Mouse (Mus musculus) midbrain, embryonic 12.5 days (tissue): ENCODE measurements around the gene Cyp3a13. TPM values are rescaled to one million over a fixed set of nuclear protein-coding genes. Genes with fewer than 3 reads are reported as not detected.
"Not testable (repeated sequence)": the region's sequence is repeated elsewhere in the genome, so short reads cannot be mapped to it uniquely, and the experiment has no call there.

ENCODE experiments used
- ATAC-seq: fragments of 200-750 bp; cut with Nextera tagmentation; 2 replicates; pipeline ENCODE4 v1.8.0; 2017; ENCODE audit warnings: low read depth, moderate TSS enrichment, moderate library complexity; ENCODE audit not compliant: low FRiP score
- H3K27ac ChIP-seq: fragments of 300-500 bp; sonication (generic); replicated peaks from 2 replicates; pipeline ENCODE4 v1.5.1; 2016; ENCODE audit warnings: mild to moderate bottlenecking
- H3K27me3 ChIP-seq: fragments of 300-500 bp; sonication (generic); 2 replicates; pipeline ENCODE4 v1.6.1; 2016; ENCODE audit warnings: mild to moderate bottlenecking
- H3K36me3 ChIP-seq: fragments of 300-500 bp; sonication (generic); 2 replicates; pipeline ENCODE4 v1.6.1; 2016
- H3K4me1 ChIP-seq: fragments of 300-500 bp; sonication (generic); 2 replicates; pipeline ENCODE4 v1.6.1; 2016
- H3K4me2 ChIP-seq: fragments of 300-500 bp; sonication (generic); replicated peaks from 2 replicates; pipeline ENCODE4 v1.6.1; 2016; ENCODE audit warnings: mild to moderate bottlenecking, moderate library complexity
- H3K4me3 ChIP-seq: fragments of 300-500 bp; sonication (generic); 2 replicates; pipeline ENCODE4 v1.5.1; 2016; ENCODE audit warnings: mild to moderate bottlenecking
- H3K9ac ChIP-seq: fragments of 300-500 bp; sonication (generic); replicated peaks from 2 replicates; pipeline ENCODE4 v1.6.1; 2016; ENCODE audit warnings: mild to moderate bottlenecking, moderate library complexity
- H3K9me3 ChIP-seq: fragments of 300-500 bp; sonication (generic); 2 replicates; pipeline ENCODE4 v1.6.1; 2016; ENCODE audit warnings: mild to moderate bottlenecking
- WGBS: fragments of 180-500 bp; shearing (Covaris S2); methylation state at CpG from one replicate; pipeline ENCODE4 v1.1.7; 2016; 5-methylcytosine and 5-hydroxymethylcytosine counted together
- polyA plus RNA-seq: library from polyadenylated mRNA; unstranded; fragments of >200 nt; fragmentation: Nextera tagmentation; extraction: Ambion mirVana; gene quantifications from 2 replicates; pipeline ENCODE4 v1.2.1, GENCODE M21; 2016

Gene Cyp3a13
- polyA plus RNA-seq, 1 experiment from 2014 or later: not detected

- no peak for ATAC-seq
- Histone ChIP-seq H3K4me3 (no peak overlapping the region), H3K4me1 (no peaks in the 10 kb centered on the region), H3K4me2 (no peak overlapping the region), H3K27me3 (no peaks in the 10 kb centered on the region), H3K9me3 (no peaks in the 10 kb centered on the region), H3K9ac (no peak overlapping the region), H3K27ac (no peak overlapping the region), H3K36me3 (no peaks in the 10 kb centered on the region)
- 85% methylated on average over 6 of the region's 6 CpGs for WGBS
Observed at GRCm38 (mm10) chr5:137915550-137915949, 5.9 kb downstream of the Cyp3a13 start.

GRCm38 (mm10) chr5:137914508-137914907 lies 6.9 kb downstream of the Cyp3a13 start:
- no peak for ATAC-seq
- no peaks in the 10 kb centered on the region for H3K27me3 ChIP-seq
- no peak overlapping the region for H3K9ac ChIP-seq
- H3K4me2 ChIP-seq: no peak overlapping the region
- no peak overlapping the region for H3K27ac ChIP-seq
- H3K36me3 ChIP-seq: no peaks in the 10 kb centered on the region
- no peaks in the 10 kb centered on the region for H3K9me3 ChIP-seq
- no peak overlapping the region for H3K4me3 ChIP-seq
- H3K4me1 ChIP-seq: no peaks in the 10 kb centered on the region

GRCm38 (mm10) chr5:137909564-137910262 lies 11.7 kb downstream of the Cyp3a13 start:
- WGBS: 85% methylated on average over 3 of the region's 3 CpGs

GRCm38 (mm10) chr5:137897812-137898211 lies 23.6 kb downstream of the Cyp3a13 start:
- WGBS: 80% methylated on average over 1 of the region's 1 CpGs

More at GRCm38 (mm10) chr5:137909564-137910262, 11.7 kb downstream of the Cyp3a13 start:
- H3K36me3 ChIP-seq: no peaks in the 10 kb centered on the region
- no peak overlapping the region for H3K4me3 ChIP-seq
- no peaks in the 10 kb centered on the region for H3K9me3 ChIP-seq
- H3K4me2 ChIP-seq: no peak overlapping the region
- H3K4me1 ChIP-seq: no peaks in the 10 kb centered on the region
- H3K27me3 ChIP-seq: no peaks in the 10 kb centered on the region
- no peak for ATAC-seq
- H3K27ac ChIP-seq: no peak overlapping the region
- no peak overlapping the region for H3K9ac ChIP-seq

GRCm38 (mm10) chr5:137892954-137893353 lies 28.5 kb downstream of the Cyp3a13 start:
- no peak overlapping the region for H3K9ac ChIP-seq
- no peak overlapping the region for H3K4me2 ChIP-seq
- H3K4me1 ChIP-seq: no peaks in the 10 kb centered on the region
- no peak overlapping the region for H3K4me3 ChIP-seq
- H3K27me3 ChIP-seq: no peaks in the 10 kb centered on the region
- H3K36me3 ChIP-seq: no peaks in the 10 kb centered on the region
- H3K27ac ChIP-seq: no peak overlapping the region
- ATAC-seq: no peak
- H3K9me3 ChIP-seq: no peaks in the 10 kb centered on the region
- WGBS: 55% methylated on average over 1 of the region's 1 CpGs

More at GRCm38 (mm10) chr5:137897812-137898211, 23.6 kb downstream of the Cyp3a13 start:
- no peak for ATAC-seq
- no peaks in the 10 kb centered on the region for H3K9me3 ChIP-seq
- H3K9ac ChIP-seq: no peak overlapping the region
- H3K4me3 ChIP-seq: no peak overlapping the region
- no peaks in the 10 kb centered on the region for H3K27me3 ChIP-seq
- H3K4me2 ChIP-seq: no peak overlapping the region
- no peaks in the 10 kb centered on the region for H3K36me3 ChIP-seq
- H3K4me1 ChIP-seq: no peaks in the 10 kb centered on the region
- no peak overlapping the region for H3K27ac ChIP-seq

GRCm38 (mm10) chr5:137887666-137888065 lies 33.8 kb downstream of the Cyp3a13 start:
- no peak for ATAC-seq
- WGBS: 100% methylated on average over 1 of the region's 1 CpGs
- Histone ChIP-seq H3K4me1 (no peaks in the 10 kb centered on the region), H3K36me3 (no peaks in the 10 kb centered on the region), H3K27me3 (0 out of 2 replicates have a peak, but pooled peaks cover 3% of the 10 kb centered on the region), H3K9me3 (no peaks in the 10 kb centered on the region), H3K9ac (no peak overlapping the region), H3K4me3 (no peak overlapping the region), H3K27ac (no peak overlapping the region), H3K4me2 (no peak overlapping the region)

GRCm38 (mm10) chr5:137885894-137886293 lies 35.5 kb downstream of the Cyp3a13 start:
- no peak for ATAC-seq
- WGBS: 17% methylated on average over 2 of the region's 2 CpGs
- Histone ChIP-seq H3K9me3 (no peaks in the 10 kb centered on the region), H3K27ac (no peak overlapping the region), H3K4me3 (no peak overlapping the region), H3K27me3 (0 out of 2 replicates have a peak, but pooled peaks cover 3% of the 10 kb centered on the region), H3K9ac (no peak overlapping the region), H3K4me1 (no peaks in the 10 kb centered on the region), H3K36me3 (no peaks in the 10 kb centered on the region), H3K4me2 (no peak overlapping the region)

- no peak for ATAC-seq
- 82% methylated on average over 3 of the region's 3 CpGs for WGBS
- 0 out of 2 replicates have a peak, but pooled peaks cover 3% of the 10 kb centered on the region for H3K27me3 ChIP-seq
Observed at GRCm38 (mm10) chr5:137883345-137883744, 38.1 kb downstream of the Cyp3a13 start.

GRCm38 (mm10) chr5:137882922-137883321 lies 38.5 kb downstream of the Cyp3a13 start:
- Histone ChIP-seq H3K27me3 (0 out of 2 replicates have a peak, but pooled peaks cover 3% of the 10 kb centered on the region), H3K27ac (no peak overlapping the region), H3K4me2 (no peak overlapping the region), H3K9me3 (no peaks in the 10 kb centered on the region), H3K36me3 (no peaks in the 10 kb centered on the region), H3K4me3 (no peak overlapping the region), H3K4me1 (no peaks in the 10 kb centered on the region), H3K9ac (no peak overlapping the region)
- no peak for ATAC-seq
- WGBS: 92% methylated on average over 4 of the region's 4 CpGs

More at GRCm38 (mm10) chr5:137883345-137883744, 38.1 kb downstream of the Cyp3a13 start:
- H3K36me3 ChIP-seq: no peaks in the 10 kb centered on the region
- H3K27ac ChIP-seq: no peak overlapping the region
- H3K9ac ChIP-seq: no peak overlapping the region
- H3K4me1 ChIP-seq: no peaks in the 10 kb centered on the region
- no peak overlapping the region for H3K4me2 ChIP-seq
- no peak overlapping the region for H3K4me3 ChIP-seq
- H3K9me3 ChIP-seq: no peaks in the 10 kb centered on the region

GRCm38 (mm10) chr5:137877860-137878259 lies 43.6 kb downstream of the Cyp3a13 start:
- no peak overlapping the region for H3K4me2 ChIP-seq
- WGBS: 49% methylated on average over 2 of the region's 2 CpGs
- no peaks in the 10 kb centered on the region for H3K4me1 ChIP-seq
- no peaks in the 10 kb centered on the region for H3K27me3 ChIP-seq
- no peak overlapping the region for H3K9ac ChIP-seq
- H3K36me3 ChIP-seq: no peaks in the 10 kb centered on the region
- no peak overlapping the region for H3K4me3 ChIP-seq
- H3K27ac ChIP-seq: no peak overlapping the region
- no peak for ATAC-seq
- H3K9me3 ChIP-seq: no peaks in the 10 kb centered on the region

- Histone ChIP-seq H3K9ac (no peak overlapping the region), H3K4me1 (no peaks in the 10 kb centered on the region), H3K4me2 (no peak overlapping the region), H3K4me3 (no peak overlapping the region), H3K27me3 (no peaks in the 10 kb centered on the region), H3K36me3 (no peaks in the 10 kb centered on the region), H3K27ac (no peak overlapping the region), H3K9me3 (no peaks in the 10 kb centered on the region)
- 79% methylated on average over 2 of the region's 2 CpGs for WGBS
- no peak for ATAC-seq
Observed at GRCm38 (mm10) chr5:137875054-137875453, 46.4 kb downstream of the Cyp3a13 start.

GRCm38 (mm10) chr5:137872381-137872702 lies 49.1 kb downstream of the Cyp3a13 start:
- H3K4me1 ChIP-seq, H3K27me3 ChIP-seq, ATAC-seq, H3K9me3 ChIP-seq, H3K36me3 ChIP-seq, H3K9ac ChIP-seq, H3K4me2 ChIP-seq, H3K27ac ChIP-seq, H3K4me3 ChIP-seq: not testable (repeated sequence)
- 30% methylated on average over 1 of the region's 1 CpGs for WGBS
